Mouse (Mus musculus) right cerebral cortex, postnatal 36 days (tissue): ENCODE measurements around the gene Sucla2.
"Not testable (repeated sequence)": the region's sequence is repeated elsewhere in the genome, so short reads cannot be mapped to it uniquely, and the experiment has no call there.

ENCODE experiments used
- DNase-seq, 2 experiments: peaks; one replicate each; pipeline ENCODE4 v3.0.0; 2022; ENCODE audit warnings: low spot score in 2 of 2, mixed read lengths in 1 of 2

The Sucla2 gene

DNA sequence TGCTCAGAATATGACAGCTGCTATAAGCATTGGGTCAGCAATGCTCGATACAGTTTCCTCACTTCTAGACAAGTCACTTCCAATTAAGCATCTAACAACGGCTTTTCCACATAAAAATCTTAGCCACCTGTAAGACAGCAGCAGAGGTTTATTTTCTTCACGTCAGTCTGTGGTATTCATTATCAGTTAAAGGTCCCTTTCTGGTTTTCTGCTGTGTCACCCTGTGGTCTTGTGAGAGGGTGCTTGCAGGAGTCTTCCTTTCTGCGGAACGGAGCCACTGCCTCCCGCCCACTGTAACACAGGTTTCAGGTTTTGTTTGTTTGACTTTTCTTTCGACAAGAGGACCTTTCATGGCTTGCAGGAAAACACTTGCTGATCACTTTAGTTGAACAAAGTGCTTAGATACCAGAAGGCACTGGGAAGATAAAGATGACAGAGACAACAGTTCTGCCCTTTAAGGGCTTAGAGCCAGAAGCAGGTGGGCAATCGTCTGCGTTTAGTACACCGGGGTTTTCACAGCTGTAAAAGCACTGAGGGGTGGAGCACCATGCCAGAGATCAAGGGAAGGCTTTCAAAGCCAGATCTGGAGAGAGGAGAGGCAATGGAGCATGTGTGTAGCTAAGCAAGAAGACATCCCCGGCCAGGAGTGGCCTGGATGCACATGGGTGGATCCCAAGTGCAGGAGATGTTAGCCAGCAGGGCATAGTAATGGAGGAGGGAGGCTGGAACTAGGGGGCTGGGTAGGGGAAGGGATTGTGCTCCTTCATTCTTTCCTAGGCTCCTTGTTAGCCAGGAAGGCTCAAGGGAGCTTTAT lies 83.8 kb downstream of the Sucla2 start:
- no peak for DNase-seq

DNA sequence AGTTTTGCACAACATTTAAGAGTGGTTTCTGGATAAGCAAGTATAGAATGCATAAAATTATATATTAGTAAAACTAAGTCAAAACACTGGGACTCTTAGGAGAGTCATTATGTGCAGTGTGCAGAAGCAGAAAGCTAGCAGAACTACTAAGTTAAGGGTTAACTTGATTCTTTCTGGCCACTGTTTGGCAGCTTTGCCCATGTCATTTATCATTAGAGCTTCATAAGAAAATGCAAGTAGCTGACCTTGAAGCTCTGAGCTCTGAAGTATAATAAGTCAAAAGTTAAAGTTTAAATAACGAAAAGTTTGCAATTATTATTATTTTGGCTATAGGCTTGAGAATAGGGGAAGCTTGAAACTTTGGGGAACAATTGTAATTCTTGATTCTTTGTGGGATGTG lies 89.8 kb downstream of the Sucla2 start:
- not testable (repeated sequence) for DNase-seq

DNA sequence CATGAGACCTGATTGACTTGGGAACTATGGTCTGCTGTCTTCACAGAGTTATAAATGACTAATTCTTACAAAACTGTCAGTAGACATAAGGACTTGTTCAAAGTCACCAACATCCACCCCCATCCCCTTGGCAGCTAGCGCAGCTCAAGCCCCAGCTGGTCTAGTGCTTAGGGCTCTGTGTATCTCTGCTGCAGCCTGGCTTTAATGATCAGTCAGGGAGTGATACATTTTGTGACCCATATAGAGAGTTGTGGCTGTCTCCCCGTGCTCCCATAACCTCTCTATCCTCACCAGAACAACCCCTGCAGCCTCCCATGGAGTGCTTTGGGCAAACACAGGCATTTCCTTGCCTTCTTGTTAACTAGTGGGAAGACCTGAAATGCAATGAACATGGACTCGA lies 95.8 kb downstream of the Sucla2 start:
- peak in 1 of 2 experiments; percentile 15 for DNase-seq

DNA sequence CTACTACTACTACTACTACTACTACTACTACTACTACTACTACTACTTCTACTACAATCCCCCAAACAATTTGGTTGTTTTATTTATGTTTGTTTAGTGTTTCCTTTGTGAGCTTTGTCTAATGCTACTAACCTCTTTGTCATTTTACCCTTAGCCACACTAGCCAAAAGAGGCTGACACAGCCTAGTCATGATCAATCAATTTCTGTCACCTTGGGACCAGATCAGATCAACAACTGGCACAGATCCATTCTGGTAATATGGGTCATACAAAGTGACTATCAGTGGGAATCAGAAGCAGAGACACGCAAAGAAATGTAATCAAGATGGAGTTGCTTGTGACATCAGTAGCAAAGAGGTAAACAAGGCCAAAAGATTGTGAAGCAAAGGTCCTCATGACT lies 97.9 kb downstream of the Sucla2 start:
- no peak for DNase-seq

DNA sequence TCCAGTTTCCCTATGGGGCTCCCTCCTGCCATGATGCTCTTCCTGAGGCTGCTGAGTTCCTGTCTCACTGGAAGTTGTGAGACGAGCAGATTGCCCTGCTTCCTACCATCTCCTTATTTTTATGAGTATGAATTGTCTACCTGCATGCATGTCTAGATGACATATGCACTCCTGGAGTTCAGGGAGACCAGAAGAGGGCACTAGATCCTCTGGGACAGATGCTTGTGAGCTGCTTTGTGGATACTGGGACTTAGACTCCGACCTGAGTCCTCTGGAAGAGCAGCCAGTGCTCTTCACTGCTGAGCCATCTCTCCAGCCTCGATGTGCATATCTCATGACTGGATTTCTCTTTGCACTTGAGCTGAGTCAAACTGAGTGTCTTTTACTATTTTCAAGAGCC lies 100.3 kb downstream of the Sucla2 start:
- no peak for DNase-seq

DNA sequence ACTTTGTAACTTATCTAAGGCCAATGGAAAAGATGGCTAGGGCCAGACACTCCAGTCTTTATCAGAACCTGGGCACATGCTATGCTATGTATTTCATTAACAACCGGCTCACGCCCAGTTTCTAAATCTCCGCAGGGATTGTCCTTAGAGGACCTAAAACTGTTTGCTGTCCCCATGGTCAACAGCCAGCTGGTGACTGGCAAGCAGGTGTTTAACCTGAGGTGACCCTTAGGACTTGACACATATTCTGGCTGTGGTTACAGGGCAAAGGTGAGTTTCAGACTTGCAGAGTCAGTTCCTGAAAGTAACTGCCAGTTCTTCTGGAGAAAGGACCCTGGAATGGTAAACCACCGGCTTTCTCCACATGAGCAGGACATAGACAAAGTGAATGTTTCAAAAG lies 106.4 kb downstream of the Sucla2 start:
- no peak for DNase-seq

DNA sequence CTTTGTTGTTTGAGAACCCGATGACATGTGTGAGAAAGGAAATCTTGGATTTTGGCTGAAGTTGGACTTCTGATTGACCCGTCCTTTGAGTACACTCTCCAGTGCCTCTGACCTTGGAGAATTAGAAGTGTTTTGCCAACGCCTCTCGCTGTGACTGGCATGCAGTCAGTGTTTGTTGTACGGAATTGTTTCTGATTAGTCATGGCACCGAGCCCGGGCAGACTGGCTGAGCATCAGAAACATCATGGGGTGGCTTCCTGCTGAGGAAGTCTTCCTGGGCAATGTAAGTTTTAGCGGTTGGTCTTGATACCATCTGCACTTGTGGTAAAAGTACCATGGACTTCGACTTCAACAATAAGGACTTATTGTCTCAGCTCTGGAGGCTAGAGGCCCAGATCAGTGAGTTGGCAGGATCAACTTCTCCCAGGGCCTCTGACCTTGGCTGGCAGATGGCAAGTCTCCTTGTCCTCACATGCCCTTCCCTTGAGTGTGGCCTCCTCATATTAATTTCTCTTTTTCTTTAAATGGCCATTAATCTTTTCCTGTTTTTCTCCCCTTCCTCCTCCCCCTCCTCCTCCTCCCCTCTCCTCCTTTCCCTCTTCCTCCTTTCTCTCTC lies 107.6 kb downstream of the Sucla2 start:
- peak; percentile 12 to 17 for DNase-seq

DNA sequence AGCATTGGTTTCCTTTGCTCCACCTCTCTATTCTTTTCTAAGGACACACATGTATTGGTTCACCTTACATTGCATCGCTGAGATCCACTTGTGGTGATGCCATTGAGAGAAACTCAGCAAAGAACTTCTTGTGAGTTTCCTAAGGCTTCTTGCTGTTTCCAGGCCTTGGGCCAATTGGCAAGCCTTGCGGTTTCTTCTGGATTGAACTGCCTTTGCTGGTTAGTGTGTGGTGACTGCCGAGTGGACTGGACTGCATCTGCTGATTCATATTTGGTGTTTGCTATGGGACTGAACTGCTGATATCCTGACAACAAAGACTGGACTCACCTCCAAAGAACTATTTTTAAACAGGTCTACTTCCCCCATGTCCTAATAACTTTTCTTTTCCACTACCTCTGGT lies 109.2 kb downstream of the Sucla2 start:
- DNase-seq = no peak

DNA sequence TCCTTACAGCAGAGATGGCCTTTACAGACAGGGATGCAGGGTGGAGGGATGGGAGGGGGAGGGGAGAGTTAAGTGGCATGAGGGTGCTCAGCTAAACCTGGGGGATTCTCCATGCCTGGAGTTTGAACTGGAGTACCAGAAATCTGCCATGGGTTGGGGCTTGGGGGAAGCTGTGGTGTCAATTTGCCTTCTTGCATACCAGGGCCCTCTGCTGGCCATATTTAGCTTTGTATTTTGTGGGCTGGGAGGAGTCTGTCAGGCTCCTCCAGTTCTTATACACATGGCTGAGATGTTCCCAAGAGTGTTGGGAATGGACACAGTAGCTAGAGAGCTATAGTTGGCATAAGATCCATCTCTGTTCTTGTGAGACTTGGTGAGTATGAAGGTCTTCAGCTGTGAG lies 112.3 kb downstream of the Sucla2 start:
- DNase-seq = no peak
